Mouse (Mus musculus): ENCODE results near the gene Casc3. TPM values are rescaled to one million over a fixed set of nuclear protein-coding genes. Genes with fewer than 3 reads are reported as not detected.

Gene Casc3
- polyA plus RNA-seq, 1 experiment from 2014 or later: 54.2 TPM

GRCm38 (mm10) chr11:98786359-98787214 is 18.1 kb upstream of the Casc3 start:
- Histone ChIP-seq H3K27me3 (no peaks in the 10 kb centered on the region), H3K4me3 (peak overlapping the region; percentile 10; the same call in 1 of the 2 replicates), H3K4me1 (replicated peaks) (peaks cover 71% of the 10 kb centered on the region), H3K27ac (replicated peaks) (peak overlapping the region; percentile 84), H3K9ac (peak overlapping the region; percentile 43), H3K4me2 (peak overlapping the region; percentile 48), H3K36me3 (no peaks in the 10 kb centered on the region), H3K9me3 (no peaks in the 10 kb centered on the region)
- WGBS: 3% methylated on average over 15 of the region's 15 CpGs
- ATAC-seq (ENCODE audit: low FRiP score, low read depth): peak; percentile 64

- no peak overlapping the region for H3K4me3 ChIP-seq
- peak overlapping the region; percentile 84 for H3K27ac ChIP-seq (replicated peaks)
- no peak overlapping the region for H3K4me2 ChIP-seq
- no peak overlapping the region for H3K9ac ChIP-seq
- peaks cover 64% of the 10 kb centered on the region for H3K4me1 ChIP-seq (replicated peaks)
- 35% methylated on average over 7 of the region's 7 CpGs for WGBS
- H3K9me3 ChIP-seq: no peaks in the 10 kb centered on the region
- no peaks in the 10 kb centered on the region for H3K36me3 ChIP-seq
- no peaks in the 10 kb centered on the region for H3K27me3 ChIP-seq
- no peak for ATAC-seq (ENCODE audit: low FRiP score, low read depth)
These were observed 17.5 kb upstream of the Casc3 start for GRCm38 (mm10) chr11:98787229-98787628.

DNA sequence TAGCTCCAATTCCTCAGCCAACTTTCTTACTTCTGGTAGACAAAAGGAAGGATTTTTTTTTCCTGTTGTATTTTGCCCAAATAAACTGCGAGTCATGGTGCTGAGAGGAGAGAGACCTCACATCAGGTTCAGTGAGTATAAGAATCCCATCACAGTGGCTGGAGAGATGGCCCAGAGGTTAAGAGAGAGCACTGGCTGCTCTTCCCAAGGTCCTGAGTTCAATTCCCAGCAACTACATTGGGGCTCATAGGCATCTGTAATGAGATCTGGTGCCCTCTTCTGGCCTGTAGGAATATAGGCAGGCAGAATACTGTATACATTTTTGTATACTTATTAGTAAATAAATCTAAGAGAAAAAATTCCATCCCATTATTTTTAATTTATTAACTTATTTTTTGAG is 17.0 kb upstream of the Casc3 start:
- no peak for ATAC-seq (ENCODE audit: low FRiP score, low read depth)
- no peaks in the 10 kb centered on the region for H3K36me3 ChIP-seq
- WGBS: 88% methylated on average over 1 of the region's 1 CpGs
- no peaks in the 10 kb centered on the region for H3K27me3 ChIP-seq
- no peaks in the 10 kb centered on the region for H3K9me3 ChIP-seq
- no peak overlapping the region for H3K9ac ChIP-seq
- H3K4me3 ChIP-seq: no peak overlapping the region
- H3K4me1 ChIP-seq (replicated peaks): peaks cover 60% of the 10 kb centered on the region
- no peak overlapping the region for H3K27ac ChIP-seq (replicated peaks)
- H3K4me2 ChIP-seq: no peak overlapping the region

GRCm38 (mm10) chr11:98788139-98788538 is 16.6 kb upstream of the Casc3 start:
- no peak for ATAC-seq (ENCODE audit: low FRiP score, low read depth)
- Histone ChIP-seq H3K27ac (replicated peaks) (peak overlapping the region; percentile 59), H3K4me2 (0 out of 2 replicates have a peak overlapping the region, but pooled peaks have one; percentile 92), H3K27me3 (no peaks in the 10 kb centered on the region), H3K36me3 (no peaks in the 10 kb centered on the region), H3K9me3 (no peaks in the 10 kb centered on the region), H3K4me1 (replicated peaks) (peaks cover 55% of the 10 kb centered on the region), H3K9ac (no peak overlapping the region), H3K4me3 (0 out of 2 replicates have a peak overlapping the region, but pooled peaks have one; percentile 44)
- WGBS: 95% methylated on average over 5 of the region's 5 CpGs

- Histone ChIP-seq H3K4me2 (peak overlapping the region; percentile 92), H3K9me3 (no peaks in the 10 kb centered on the region), H3K9ac (no peak overlapping the region), H3K27me3 (no peaks in the 10 kb centered on the region), H3K36me3 (no peaks in the 10 kb centered on the region), H3K27ac (replicated peaks) (peak overlapping the region; percentile 60), H3K4me3 (peak overlapping the region; percentile 44), H3K4me1 (replicated peaks) (peaks cover 54% of the 10 kb centered on the region)
- WGBS: 12% methylated on average over 18 of the region's 18 CpGs
- ATAC-seq (ENCODE audit: low FRiP score, low read depth): peak; percentile 81
These were observed 16.0 kb upstream of the Casc3 start for GRCm38 (mm10) chr11:98788550-98789218.

- Histone ChIP-seq H3K27me3 (no peaks in the 10 kb centered on the region), H3K9me3 (no peaks in the 10 kb centered on the region), H3K9ac (peak overlapping the region; percentile 45), H3K4me3 (peak overlapping the region; percentile 44), H3K36me3 (no peaks in the 10 kb centered on the region), H3K4me1 (replicated peaks) (peaks cover 54% of the 10 kb centered on the region), H3K4me2 (peak overlapping the region; percentile 92), H3K27ac (replicated peaks) (peak overlapping the region; percentile 60)
- under 1% methylated on average over 25 of the region's 25 CpGs for WGBS
- peak; percentile 13; the same call in 1 of the 2 replicates for ATAC-seq (ENCODE audit: low FRiP score, low read depth)
These were observed 15.4 kb upstream of the Casc3 start for GRCm38 (mm10) chr11:98789219-98789807.

DNA sequence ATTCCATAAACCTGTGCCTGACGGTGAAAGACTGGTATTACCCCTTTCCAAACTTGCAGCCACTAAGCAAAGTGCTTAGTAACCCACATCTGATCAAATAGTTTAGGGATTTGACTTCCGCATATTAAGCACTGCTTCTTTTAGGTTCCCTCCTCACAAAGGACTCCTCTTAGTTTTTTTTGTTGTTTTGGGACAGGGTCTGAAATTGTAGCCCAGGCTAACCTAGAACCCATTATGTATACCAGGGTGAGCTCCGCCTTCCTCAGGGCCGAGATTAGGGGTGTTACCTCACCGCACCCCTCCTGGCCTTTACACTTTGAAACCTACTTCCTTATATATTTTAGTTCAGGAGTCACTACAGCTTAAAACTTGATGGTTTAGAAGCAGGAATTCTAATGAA is 14.9 kb upstream of the Casc3 start:
- Histone ChIP-seq H3K9ac (0 out of 2 replicates have a peak overlapping the region, but pooled peaks have one; percentile 45), H3K27ac (replicated peaks) (no peak overlapping the region), H3K4me3 (peak overlapping the region; percentile 44), H3K27me3 (no peaks in the 10 kb centered on the region), H3K4me1 (replicated peaks) (peaks cover 51% of the 10 kb centered on the region), H3K4me2 (peak overlapping the region; percentile 92), H3K9me3 (no peaks in the 10 kb centered on the region), H3K36me3 (no peaks in the 10 kb centered on the region)
- 41% methylated on average over 5 of the region's 5 CpGs for WGBS
- ATAC-seq (ENCODE audit: low FRiP score, low read depth): no peak

GRCm38 (mm10) chr11:98790631-98791205 is 14.0 kb upstream of the Casc3 start:
- Histone ChIP-seq H3K36me3 (no peaks in the 10 kb centered on the region), H3K9ac (no peak overlapping the region), H3K9me3 (no peaks in the 10 kb centered on the region), H3K4me2 (no peak overlapping the region), H3K4me1 (replicated peaks) (peaks cover 42% of the 10 kb centered on the region), H3K27ac (replicated peaks) (no peak overlapping the region), H3K27me3 (no peaks in the 10 kb centered on the region), H3K4me3 (no peak overlapping the region)
- 84% methylated on average over 5 of the region's 5 CpGs for WGBS
- no peak for ATAC-seq (ENCODE audit: low FRiP score, low read depth)

- H3K4me1 ChIP-seq (replicated peaks): peaks cover 35% of the 10 kb centered on the region
- H3K9ac ChIP-seq: no peak overlapping the region
- WGBS: 73% methylated on average over 1 of the region's 1 CpGs
- no peak for ATAC-seq (ENCODE audit: low FRiP score, low read depth)
- H3K27me3 ChIP-seq: no peaks in the 10 kb centered on the region
- H3K36me3 ChIP-seq: no peaks in the 10 kb centered on the region
- H3K9me3 ChIP-seq: no peaks in the 10 kb centered on the region
- H3K4me2 ChIP-seq: no peak overlapping the region
- no peak overlapping the region for H3K4me3 ChIP-seq
- H3K27ac ChIP-seq (replicated peaks): no peak overlapping the region
These were observed 13.3 kb upstream of the Casc3 start for GRCm38 (mm10) chr11:98791448-98791847.

- Histone ChIP-seq H3K27me3 (no peaks in the 10 kb centered on the region), H3K4me3 (no peak overlapping the region), H3K36me3 (no peaks in the 10 kb centered on the region), H3K9me3 (no peaks in the 10 kb centered on the region), H3K4me2 (no peak overlapping the region), H3K27ac (replicated peaks) (no peak overlapping the region), H3K9ac (no peak overlapping the region), H3K4me1 (replicated peaks) (peaks cover 29% of the 10 kb centered on the region)
- 4% methylated on average over 4 of the region's 4 CpGs for WGBS
- ATAC-seq (ENCODE audit: low FRiP score, low read depth): no peak
These were observed 12.6 kb upstream of the Casc3 start for GRCm38 (mm10) chr11:98792081-98792480.

DNA sequence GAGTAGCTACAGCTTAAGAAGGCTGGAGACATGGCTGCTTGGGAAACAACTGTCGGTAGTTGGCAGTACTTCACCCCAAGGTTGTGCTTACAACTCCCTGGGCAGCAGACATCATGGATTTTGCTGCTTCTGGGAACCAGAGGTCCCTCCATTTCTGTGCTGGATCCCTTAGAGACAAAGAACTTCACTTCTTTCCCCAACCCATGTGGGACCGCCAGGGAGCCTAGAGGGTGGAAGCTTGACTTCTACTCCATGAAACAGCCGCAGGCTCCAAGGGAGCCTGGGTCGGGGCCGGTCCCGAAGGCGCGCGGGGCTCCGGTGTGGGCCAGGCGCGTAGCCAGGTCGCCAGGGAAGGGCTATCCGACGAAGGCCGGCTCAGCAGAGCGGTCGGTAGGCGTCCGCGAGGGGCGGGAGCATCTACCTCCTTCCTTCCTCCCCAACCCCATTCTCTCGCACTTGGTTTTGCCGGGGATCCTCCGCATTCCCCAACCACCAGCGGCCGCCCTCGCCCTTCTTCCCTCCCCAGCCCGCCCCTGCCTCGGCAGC is 10.2 kb upstream of the Casc3 start:
- peak overlapping the region; percentile 98 for H3K4me3 ChIP-seq
- H3K36me3 ChIP-seq: peaks cover 8% of the 10 kb centered on the region
- H3K4me1 ChIP-seq (replicated peaks): peaks cover 36% of the 10 kb centered on the region
- ATAC-seq (ENCODE audit: low FRiP score, low read depth): peak; percentile 60
- H3K9ac ChIP-seq: peak overlapping the region; percentile 87
- H3K9me3 ChIP-seq: no peaks in the 10 kb centered on the region
- H3K27ac ChIP-seq (replicated peaks): peak overlapping the region; percentile 99
- no peaks in the 10 kb centered on the region for H3K27me3 ChIP-seq
- peak overlapping the region; percentile 93 for H3K4me2 ChIP-seq
- WGBS: under 1% methylated on average over 21 of the region's 30 CpGs
